Mouse (Mus musculus) MEL (cell line): Measurements from ENCODE around the gene Armh4.

Experiments used
- CTCF ChIP-seq, 3 experiments: IDR thresholded peaks in 2 of 3; conservative IDR thresholded peaks in 1 of 3; 2 replicates each; pipeline ENCODE4 v1.5.1; 2011 to 2012; ENCODE audit warnings: low read length in 3 of 3, low read depth in 2 of 3, mild to moderate bottlenecking in 2 of 3, improper control_type of control experiment in 1 of 3, inconsistent platforms in 1 of 3, mixed read lengths in 1 of 3, moderate library complexity in 1 of 3; ENCODE audit not compliant: control insufficient read depth in 1 of 3, insufficient read depth in 1 of 3, poor library complexity in 1 of 3, severe bottlenecking in 1 of 3
- ELF1 ChIP-seq: IDR thresholded peaks from 2 replicates; pipeline ENCODE4 v1.6.1; 2014; ENCODE audit warnings: low read depth, mild to moderate bottlenecking, inconsistent platforms, low read length, improper control_type of control experiment, moderate library complexity
- POLR2A ChIP-seq, 2 experiments: IDR thresholded peaks; 2 replicates each; pipeline ENCODE4 v1.6.1; 2011 to 2012; ENCODE audit warnings: low read length in 2 of 2, mild to moderate bottlenecking in 2 of 2, control low read depth in 1 of 2, improper control_type of control experiment in 1 of 2, low read depth in 1 of 2, moderate library complexity in 1 of 2; ENCODE audit not compliant: control insufficient read depth in 1 of 2, insufficient read depth in 1 of 2, poor library complexity in 1 of 2
- POLR2AphosphoS2 ChIP-seq: IDR thresholded peaks from 2 replicates; pipeline ENCODE4 v1.6.1; 2011; ENCODE audit warnings: low read length, improper control_type of control experiment
- TCF12 ChIP-seq: IDR thresholded peaks from 2 replicates; pipeline ENCODE4 v1.6.1; 2014; ENCODE audit warnings: low read depth, mild to moderate bottlenecking, inconsistent platforms, low read length, improper control_type of control experiment, moderate library complexity

GRCm38 (mm10) chr14:49745874-49746273 is 37.3 kb downstream of the Armh4 start:
- TF ChIP-seq CTCF (IDR thresholded peaks at IDR 0.05 in 2 of 3, conservative IDR thresholded peaks at IDR 0.05 in 1 of 3; ENCODE audit: control insufficient read depth in 1 of 3, insufficient read depth in 1 of 3, low read depth in 2 of 3, low read length in 3 of 3, poor library complexity in 1 of 3, severe bottlenecking in 1 of 3) (no peak), ELF1 (no peak), TCF12 (no peak), POLR2AphosphoS2 (no peak), POLR2A (IDR thresholded peaks at IDR 0.05; ENCODE audit: control insufficient read depth in 1 of 2, insufficient read depth in 1 of 2, low read depth in 1 of 2, low read length in 2 of 2, poor library complexity in 1 of 2) (no peak)
